Mouse (Mus musculus) skeletal muscle tissue, postnatal 0 days (tissue): ENCODE measurements around the gene 1700034I23Rik. TPM values are rescaled to one million over a fixed set of nuclear protein-coding genes. Genes with fewer than 3 reads are reported as not detected.

Experiments used
- polyA plus RNA-seq: library from polyadenylated mRNA; unstranded; fragments of >200 nt; fragmentation: Nextera tagmentation; extraction: Ambion mirVana; gene quantifications from 2 replicates; pipeline ENCODE4 v1.2.1, GENCODE M21; 2015

The 1700034I23Rik gene
- polyA plus RNA-seq: 0.07 and 0.19 TPM in 2 replicates

DNA sequence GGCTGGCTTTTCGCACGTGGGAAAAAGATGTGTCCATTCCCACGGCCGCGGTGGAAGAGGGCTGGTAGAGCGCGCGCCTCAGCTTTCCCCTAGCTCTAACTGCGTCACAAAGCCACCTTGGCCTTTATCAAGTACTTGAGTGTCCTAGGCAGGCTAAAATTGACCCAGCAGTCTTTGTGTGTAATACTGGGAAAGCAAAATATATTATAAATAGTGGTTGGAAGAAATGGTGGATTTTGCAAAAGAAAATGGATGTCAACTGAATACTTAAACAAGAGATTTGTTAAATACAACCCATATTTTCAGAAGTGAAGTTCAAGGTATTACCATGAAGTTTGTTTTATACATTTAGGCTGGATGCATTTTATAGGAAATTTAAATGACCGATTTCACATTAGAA, at the start of gene 1700034I23Rik:
1700034I23Rik (minus strand) TSS at position 101 of the 400 bp plus-strand sequence.

DNA sequence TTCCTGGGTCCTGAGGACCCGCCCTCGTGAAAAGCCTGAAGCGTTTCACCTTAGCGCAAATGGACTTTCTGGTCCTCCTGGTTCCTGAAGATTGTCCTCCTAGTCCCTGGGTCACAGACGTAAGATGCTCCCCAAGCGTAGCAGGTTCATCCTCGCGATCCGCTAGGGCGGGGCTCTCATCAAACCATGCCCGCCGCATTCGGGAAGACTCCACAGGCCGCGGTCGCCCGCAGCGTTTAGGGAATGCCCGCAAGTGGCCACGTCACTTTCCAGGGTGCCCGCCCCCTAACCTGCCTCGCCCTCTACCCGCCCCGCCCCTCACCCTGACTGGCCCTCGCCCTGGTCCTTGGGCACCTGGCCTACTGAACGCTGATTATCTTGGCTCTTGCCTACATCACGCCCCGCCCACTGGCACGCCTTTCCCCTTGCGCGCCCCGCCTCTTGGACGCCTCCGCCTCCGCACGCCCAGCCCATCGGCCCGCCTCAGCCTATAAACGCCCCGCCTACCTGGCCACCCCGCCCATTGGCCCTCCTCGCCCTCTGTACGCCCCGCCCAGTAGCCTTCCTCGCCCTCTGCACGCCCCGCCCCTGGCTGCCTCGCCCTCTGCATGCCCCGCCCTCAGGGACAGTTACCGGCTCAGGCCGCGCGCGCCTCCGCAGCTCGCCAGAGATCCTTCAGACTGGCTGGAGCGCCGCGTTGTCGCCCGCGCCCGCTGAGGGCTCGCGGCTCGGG, 47.0 kb upstream of the 1700034I23Rik start, which contains the start of gene Larp1b:
Larp1b (plus strand) TSS at position 659 of the 733 bp plus-strand sequence.

Other genes starting within 250 kb of the 1700034I23Rik start
- gene Slc25a31, start 193.7 kb downstream of the 1700034I23Rik start, polyA plus RNA-seq: 0.10 TPM in 1 of 2 replicates, not detected in the other
- 5.7 and 6.5 TPM in 2 replicates for gene Hspa4l, start 158.0 kb downstream of the 1700034I23Rik start, polyA plus RNA-seq
- gene Plk4, start 102.5 kb downstream of the 1700034I23Rik start, polyA plus RNA-seq: 9.0 and 11.2 TPM in 2 replicates
- 5.5 and 6.9 TPM in 2 replicates for gene Mfsd8, start 55.7 kb downstream of the 1700034I23Rik start, polyA plus RNA-seq
- 22.9 and 30.1 TPM in 2 replicates for gene Abhd18, start 55.6 kb downstream of the 1700034I23Rik start, polyA plus RNA-seq
- 27.8 and 30.7 TPM in 2 replicates for gene Larp1b, start 47.3 kb upstream of the 1700034I23Rik start, polyA plus RNA-seq
- 34.2 and 49.1 TPM in 2 replicates for gene Pgrmc2, start 180.5 kb upstream of the 1700034I23Rik start, polyA plus RNA-seq